Mouse (Mus musculus) right cerebral cortex, postnatal 14 days (tissue): ENCODE results near the gene Sptbn1.

Experiments used
- DNase-seq: peaks from one replicate; pipeline ENCODE4 v3.0.0; 2022

The Sptbn1 gene

GRCm38 (mm10) chr11:30113631-30114030 is 154.3 kb downstream of the Sptbn1 start:
- DNase-seq, result no peak

DNA sequence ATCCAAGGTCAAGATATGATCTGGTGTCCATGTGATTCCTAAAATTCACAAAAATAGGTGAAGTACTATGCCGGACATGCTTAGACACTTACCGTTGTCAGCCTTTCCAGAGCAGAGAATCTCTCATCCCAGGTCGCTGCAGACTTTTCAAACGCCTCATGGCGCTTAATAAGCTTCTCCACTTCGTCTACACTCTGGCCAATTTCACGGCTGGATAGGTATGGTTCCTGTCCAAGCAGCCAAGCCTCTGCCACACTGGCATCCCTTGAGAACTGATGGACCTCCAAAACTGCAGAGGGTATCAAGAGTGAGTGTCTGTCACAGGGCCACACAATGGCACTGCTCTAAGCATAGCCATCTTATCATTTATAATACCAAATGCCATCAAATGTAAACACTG is 157.3 kb downstream of the Sptbn1 start:
- no peak for DNase-seq

GRCm38 (mm10) chr11:30104177-30104576 is 163.8 kb downstream of the Sptbn1 start:
- DNase-seq, result no peak

GRCm38 (mm10) chr11:30102594-30102993 is 165.4 kb downstream of the Sptbn1 start:
- DNase-seq, result no peak

- DNase-seq, result no peak
These were observed 166.2 kb downstream of the Sptbn1 start for GRCm38 (mm10) chr11:30101796-30102195.

DNA sequence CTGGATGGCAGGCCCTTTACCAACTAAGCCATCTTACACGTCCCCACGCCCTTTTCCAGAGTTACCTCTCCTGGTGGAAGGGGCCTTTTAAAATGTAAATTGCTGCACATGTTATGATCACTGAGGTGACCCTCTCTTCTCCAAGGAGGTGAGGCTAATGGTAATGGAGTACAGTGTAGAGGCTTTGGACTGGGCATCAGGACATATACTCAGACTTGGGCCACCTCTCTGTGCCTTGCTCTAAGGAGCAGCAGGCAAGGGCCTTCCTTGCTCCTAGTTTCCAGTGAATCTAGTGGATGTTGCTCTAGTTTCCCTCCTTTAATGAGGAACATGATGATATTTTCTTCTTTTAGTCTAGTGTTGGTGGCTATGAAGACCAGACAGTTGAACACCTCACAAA is 166.8 kb downstream of the Sptbn1 start:
- DNase-seq, result no peak

GRCm38 (mm10) chr11:30099916-30100315 is 168.1 kb downstream of the Sptbn1 start:
- no peak for DNase-seq

- no peak for DNase-seq
These were observed 172.7 kb downstream of the Sptbn1 start for GRCm38 (mm10) chr11:30095212-30095773.

DNA sequence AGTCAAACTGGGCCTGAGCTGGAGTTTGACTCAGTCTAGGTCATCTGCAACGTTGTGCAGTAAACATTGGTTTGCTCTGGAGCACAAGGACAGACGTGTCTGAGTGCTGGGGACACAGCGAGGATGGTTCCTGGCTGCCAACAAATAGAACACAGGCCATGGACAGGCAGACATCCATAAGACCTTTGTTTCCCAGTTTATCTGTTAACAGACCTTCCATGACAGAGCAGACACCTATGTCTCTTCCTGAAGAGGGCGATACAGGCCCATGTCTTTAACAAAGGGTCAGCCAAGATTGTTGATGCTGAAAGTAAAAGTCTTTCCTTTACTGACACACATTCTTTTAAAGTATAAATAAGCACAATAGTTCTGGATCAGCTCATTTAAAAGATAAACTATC is 176.1 kb downstream of the Sptbn1 start:
- DNase-seq, result no peak

DNA sequence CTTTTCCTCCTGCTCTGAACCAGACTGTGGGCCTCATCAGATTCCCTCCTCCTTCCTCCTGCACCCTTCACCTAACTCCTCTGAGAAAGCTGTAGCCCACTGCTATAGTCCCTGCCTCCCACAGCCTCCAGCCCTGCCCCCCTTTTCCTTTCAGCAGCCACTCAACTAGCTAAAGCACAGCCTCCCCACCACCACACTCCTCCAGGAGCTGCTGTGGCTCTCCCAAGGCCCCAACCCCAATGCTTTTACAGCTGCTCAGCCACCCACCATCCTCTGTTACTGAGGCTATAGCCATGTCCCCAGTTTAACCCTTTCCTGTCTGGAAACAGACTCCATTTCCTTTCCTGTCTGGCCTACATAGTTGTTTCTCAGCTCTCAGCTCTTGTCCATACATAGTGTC is 182.9 kb downstream of the Sptbn1 start:
- DNase-seq, result no peak

DNA sequence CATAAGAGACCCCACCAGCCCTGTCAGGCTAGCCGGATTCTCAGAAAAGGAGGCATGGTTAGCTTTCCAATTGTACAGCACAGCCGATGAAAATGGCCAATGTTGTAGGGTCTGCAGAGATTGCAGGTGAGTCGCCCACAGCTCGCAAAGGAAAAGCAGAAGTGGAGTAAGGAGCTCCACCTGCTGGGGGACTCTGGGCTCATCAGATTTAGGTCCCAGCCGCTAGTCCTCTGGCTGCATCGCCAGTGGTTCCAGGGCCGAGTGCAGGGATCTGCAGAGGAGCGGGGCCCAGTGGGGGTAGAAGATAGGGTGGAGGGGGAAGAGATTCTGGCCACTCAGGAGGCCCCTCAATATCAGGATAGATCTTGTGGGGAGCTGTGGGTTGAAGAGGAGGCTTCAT is 210.7 kb downstream of the Sptbn1 start:
- no peak for DNase-seq
